Mouse (Mus musculus): ENCODE results near the gene Sestd1. TPM values are rescaled to one million over a fixed set of nuclear protein-coding genes. Genes with fewer than 3 reads are reported as not detected.

The Sestd1 gene
- polyA plus RNA-seq, 1 experiment from 2014 or later = 27.3 TPM

DNA sequence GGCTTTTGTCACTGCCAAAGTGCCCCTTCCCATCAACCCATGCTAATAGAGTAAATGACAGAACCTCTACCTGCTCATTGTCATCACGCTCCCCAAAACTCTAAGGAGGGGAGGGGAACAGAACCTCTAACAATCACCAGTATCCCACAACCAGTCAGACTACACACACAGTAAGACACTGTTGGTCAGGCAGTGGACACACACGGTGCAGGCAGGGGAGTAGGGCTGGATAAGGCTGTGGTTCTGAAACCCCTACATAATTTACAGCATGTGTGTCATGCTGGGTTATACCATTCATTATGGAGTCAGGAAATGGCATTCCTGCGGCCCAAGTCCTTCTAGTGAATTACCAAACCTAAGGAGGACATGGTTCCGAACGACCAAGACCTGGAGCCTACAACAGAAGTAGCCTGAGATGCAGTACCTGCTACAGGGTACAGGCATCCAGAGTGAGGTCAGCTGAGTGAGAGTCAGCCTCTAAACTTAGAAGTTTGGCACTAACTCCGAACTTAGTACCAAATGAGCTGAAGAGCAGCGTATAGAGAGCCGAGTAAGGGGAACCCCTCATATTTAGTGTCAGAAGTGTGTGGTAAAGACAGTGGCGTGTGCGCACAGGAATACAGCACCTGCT is 33.1 kb downstream of the Sestd1 start:
- H3K9me3 ChIP-seq (ENCODE audit: control insufficient read depth, low read length) = no peaks in the 10 kb centered on the region
- H3K9ac ChIP-seq (ENCODE audit: low read depth, low read length) = no peak overlapping the region
- no peaks in the 10 kb centered on the region for H3K4me1 ChIP-seq (replicated peaks; ENCODE audit: control insufficient read depth, insufficient read depth, low read length)
- no peak overlapping the region for H3K4me2 ChIP-seq (replicated peaks; ENCODE audit: low read depth, low read length)
- no peak overlapping the region for H3K27ac ChIP-seq (ENCODE audit: low read depth, low read length)
- H3K27me3 ChIP-seq (ENCODE audit: control insufficient read depth, insufficient read depth, low read length) = no peaks in the 10 kb centered on the region
- no peak overlapping the region for H3K4me3 ChIP-seq (ENCODE audit: low read depth, low read length)
- ATAC-seq (ENCODE audit: low FRiP score) = no peak
- DNase-seq (ENCODE audit: low spot score) = no peak
- 89% methylated on average over 10 of the region's 10 CpGs for WGBS
- no peaks in the 10 kb centered on the region for H3K36me3 ChIP-seq (ENCODE audit: control insufficient read depth, insufficient read depth, low read length)

- ATAC-seq (ENCODE audit: low FRiP score) (no peak), DNase-seq (ENCODE audit: low spot score) (no peak)
- Histone ChIP-seq H3K9ac (ENCODE audit: low read depth, low read length) (no peak overlapping the region), H3K4me2 (replicated peaks; ENCODE audit: low read depth, low read length) (no peak overlapping the region), H3K9me3 (ENCODE audit: control insufficient read depth, low read length) (no peaks in the 10 kb centered on the region), H3K36me3 (ENCODE audit: control insufficient read depth, insufficient read depth, low read length) (no peaks in the 10 kb centered on the region), H3K4me1 (replicated peaks; ENCODE audit: control insufficient read depth, insufficient read depth, low read length) (no peaks in the 10 kb centered on the region), H3K27ac (ENCODE audit: low read depth, low read length) (no peak overlapping the region), H3K27me3 (ENCODE audit: control insufficient read depth, insufficient read depth, low read length) (no peaks in the 10 kb centered on the region), H3K4me3 (ENCODE audit: low read depth, low read length) (no peak overlapping the region)
- 74% methylated on average over 3 of the region's 3 CpGs for WGBS
These were observed 34.6 kb downstream of the Sestd1 start for GRCm38 (mm10) chr2:77245806-77246205.

DNA sequence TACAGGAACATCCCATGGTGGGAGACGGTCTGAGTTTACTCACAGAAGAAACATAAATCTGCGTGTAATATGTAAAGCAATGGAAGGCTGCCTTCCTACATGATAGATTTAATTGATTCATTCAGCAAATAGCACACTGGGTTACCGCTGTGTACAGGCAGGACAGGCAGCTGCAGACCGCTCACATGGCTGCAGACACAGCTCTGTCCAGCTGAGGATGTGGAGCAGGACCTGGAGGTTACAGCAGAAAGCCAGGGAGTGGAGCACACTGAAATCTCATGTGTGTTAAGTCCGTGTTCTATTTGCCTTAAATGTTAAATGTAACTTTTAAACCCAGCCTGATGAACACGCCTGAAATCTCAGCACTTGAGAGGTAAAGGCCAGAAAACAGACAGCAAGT is 38.1 kb downstream of the Sestd1 start:
- no peak overlapping the region for H3K4me2 ChIP-seq (replicated peaks; ENCODE audit: low read depth, low read length)
- no peaks in the 10 kb centered on the region for H3K9me3 ChIP-seq (ENCODE audit: control insufficient read depth, low read length)
- WGBS = 92% methylated on average over 6 of the region's 6 CpGs
- no peak overlapping the region for H3K4me3 ChIP-seq (ENCODE audit: low read depth, low read length)
- no peaks in the 10 kb centered on the region for H3K27me3 ChIP-seq (ENCODE audit: control insufficient read depth, insufficient read depth, low read length)
- no peaks in the 10 kb centered on the region for H3K4me1 ChIP-seq (replicated peaks; ENCODE audit: control insufficient read depth, insufficient read depth, low read length)
- no peaks in the 10 kb centered on the region for H3K36me3 ChIP-seq (ENCODE audit: control insufficient read depth, insufficient read depth, low read length)
- ATAC-seq (ENCODE audit: low FRiP score) = no peak
- no peak overlapping the region for H3K9ac ChIP-seq (ENCODE audit: low read depth, low read length)
- no peak overlapping the region for H3K27ac ChIP-seq (ENCODE audit: low read depth, low read length)
- DNase-seq (ENCODE audit: low spot score) = no peak

DNA sequence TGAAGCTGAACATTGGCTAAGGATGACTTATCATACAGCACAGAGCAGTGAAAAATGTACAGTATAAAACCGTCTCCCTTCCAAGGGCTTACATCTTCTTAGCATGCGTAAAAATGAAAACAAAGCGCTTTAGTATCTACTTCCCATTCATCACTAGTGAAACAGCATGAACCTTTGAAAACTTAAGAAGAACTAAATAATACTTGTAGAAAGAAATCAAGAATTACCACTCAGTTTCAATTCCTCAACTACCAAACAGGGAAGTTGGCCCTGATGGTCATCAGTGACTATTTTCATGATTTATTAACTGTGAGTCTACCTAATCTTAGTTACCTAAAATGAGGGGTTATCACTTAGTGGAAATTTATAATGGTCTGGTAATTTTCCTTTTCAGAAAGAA is 41.8 kb downstream of the Sestd1 start:
- Histone ChIP-seq H3K9me3 (ENCODE audit: control insufficient read depth, low read length) (no peaks in the 10 kb centered on the region), H3K36me3 (ENCODE audit: control insufficient read depth, insufficient read depth, low read length) (no peaks in the 10 kb centered on the region), H3K4me3 (ENCODE audit: low read depth, low read length) (no peak overlapping the region), H3K4me1 (replicated peaks; ENCODE audit: control insufficient read depth, insufficient read depth, low read length) (no peaks in the 10 kb centered on the region), H3K4me2 (replicated peaks; ENCODE audit: low read depth, low read length) (no peak overlapping the region), H3K9ac (ENCODE audit: low read depth, low read length) (no peak overlapping the region), H3K27ac (ENCODE audit: low read depth, low read length) (no peak overlapping the region), H3K27me3 (ENCODE audit: control insufficient read depth, insufficient read depth, low read length) (no peaks in the 10 kb centered on the region)
- 95% methylated on average over 3 of the region's 3 CpGs for WGBS
- no peak for DNase-seq (ENCODE audit: low spot score)
- no peak for ATAC-seq (ENCODE audit: low FRiP score)

DNA sequence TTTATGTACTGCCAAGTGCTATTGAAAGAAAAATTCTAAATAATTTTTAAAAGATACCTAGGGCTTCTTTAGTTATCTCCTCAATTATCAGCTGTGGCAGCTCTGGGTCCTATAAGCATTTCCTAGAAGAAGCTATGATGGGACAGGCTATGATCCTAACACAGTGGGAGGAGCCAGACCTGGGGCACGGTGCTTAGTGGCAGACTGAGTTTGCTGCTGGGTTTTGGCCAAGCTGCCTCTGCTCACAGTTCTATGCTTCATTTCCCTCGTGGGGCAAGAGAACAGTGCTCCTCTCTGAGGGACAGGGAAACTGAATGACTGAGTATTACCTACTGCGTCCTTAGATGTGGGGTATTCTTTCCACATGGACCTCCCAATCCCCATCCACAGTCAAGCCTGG is 42.3 kb downstream of the Sestd1 start:
- H3K9me3 ChIP-seq (ENCODE audit: control insufficient read depth, low read length) = no peaks in the 10 kb centered on the region
- no peaks in the 10 kb centered on the region for H3K36me3 ChIP-seq (ENCODE audit: control insufficient read depth, insufficient read depth, low read length)
- no peak overlapping the region for H3K4me3 ChIP-seq (ENCODE audit: low read depth, low read length)
- DNase-seq (ENCODE audit: low spot score) (no peak), ATAC-seq (ENCODE audit: low FRiP score) (no peak)
- no peak overlapping the region for H3K4me2 ChIP-seq (replicated peaks; ENCODE audit: low read depth, low read length)
- no peaks in the 10 kb centered on the region for H3K27me3 ChIP-seq (ENCODE audit: control insufficient read depth, insufficient read depth, low read length)
- 86% methylated on average over 3 of the region's 3 CpGs for WGBS
- no peak overlapping the region for H3K9ac ChIP-seq (ENCODE audit: low read depth, low read length)
- H3K4me1 ChIP-seq (replicated peaks; ENCODE audit: control insufficient read depth, insufficient read depth, low read length) = no peaks in the 10 kb centered on the region
- no peak overlapping the region for H3K27ac ChIP-seq (ENCODE audit: low read depth, low read length)

- Histone ChIP-seq H3K4me1 (replicated peaks; ENCODE audit: control insufficient read depth, insufficient read depth, low read length) (no peaks in the 10 kb centered on the region), H3K36me3 (ENCODE audit: control insufficient read depth, insufficient read depth, low read length) (no peaks in the 10 kb centered on the region), H3K9ac (ENCODE audit: low read depth, low read length) (no peak overlapping the region), H3K4me3 (ENCODE audit: low read depth, low read length) (no peak overlapping the region), H3K4me2 (replicated peaks; ENCODE audit: low read depth, low read length) (no peak overlapping the region), H3K27ac (ENCODE audit: low read depth, low read length) (no peak overlapping the region), H3K27me3 (ENCODE audit: control insufficient read depth, insufficient read depth, low read length) (no peaks in the 10 kb centered on the region), H3K9me3 (ENCODE audit: control insufficient read depth, low read length) (no peaks in the 10 kb centered on the region)
- DNase-seq (ENCODE audit: low spot score) = no peak
- no peak for ATAC-seq (ENCODE audit: low FRiP score)
- WGBS = 86% methylated on average over 4 of the region's 4 CpGs
These were observed 43.5 kb downstream of the Sestd1 start for GRCm38 (mm10) chr2:77236860-77237259.

GRCm38 (mm10) chr2:77235896-77236295 is 44.5 kb downstream of the Sestd1 start:
- no peaks in the 10 kb centered on the region for H3K4me1 ChIP-seq (replicated peaks; ENCODE audit: control insufficient read depth, insufficient read depth, low read length)
- H3K9ac ChIP-seq (ENCODE audit: low read depth, low read length) = no peak overlapping the region
- 94% methylated on average over 4 of the region's 4 CpGs for WGBS
- no peaks in the 10 kb centered on the region for H3K27me3 ChIP-seq (ENCODE audit: control insufficient read depth, insufficient read depth, low read length)
- DNase-seq (ENCODE audit: low spot score) = no peak
- H3K4me2 ChIP-seq (replicated peaks; ENCODE audit: low read depth, low read length) = no peak overlapping the region
- H3K36me3 ChIP-seq (ENCODE audit: control insufficient read depth, insufficient read depth, low read length) = no peaks in the 10 kb centered on the region
- no peak overlapping the region for H3K4me3 ChIP-seq (ENCODE audit: low read depth, low read length)
- ATAC-seq (ENCODE audit: low FRiP score) = no peak
- no peaks in the 10 kb centered on the region for H3K9me3 ChIP-seq (ENCODE audit: control insufficient read depth, low read length)
- H3K27ac ChIP-seq (ENCODE audit: low read depth, low read length) = no peak overlapping the region

DNA sequence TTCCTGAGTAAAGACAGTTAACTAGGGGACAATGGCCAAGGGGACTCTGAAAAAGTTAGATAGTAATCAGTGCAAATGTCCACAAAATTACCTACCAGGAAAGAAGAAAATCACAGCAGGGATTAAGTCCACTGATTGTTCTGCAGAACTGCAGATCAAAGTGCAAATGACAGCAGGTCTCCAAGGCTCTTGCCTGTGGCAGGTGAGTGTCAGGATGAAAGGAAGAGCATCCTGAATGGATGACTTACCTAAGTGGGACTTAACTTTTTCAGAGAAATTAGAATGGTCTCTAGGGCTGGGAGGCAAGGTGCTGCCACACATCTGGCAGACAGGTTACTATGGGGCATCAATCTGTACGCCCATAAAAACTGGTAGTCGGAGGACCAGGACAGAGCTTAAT is 47.8 kb downstream of the Sestd1 start:
- 0 out of 2 replicates have a peak, but pooled peaks cover 2% of the 10 kb centered on the region for H3K36me3 ChIP-seq (ENCODE audit: control insufficient read depth, insufficient read depth, low read length)
- H3K9me3 ChIP-seq (ENCODE audit: control insufficient read depth, low read length) = no peaks in the 10 kb centered on the region
- no peak for DNase-seq (ENCODE audit: low spot score)
- no peak overlapping the region for H3K27ac ChIP-seq (ENCODE audit: low read depth, low read length)
- H3K4me2 ChIP-seq (replicated peaks; ENCODE audit: low read depth, low read length) = no peak overlapping the region
- no peaks in the 10 kb centered on the region for H3K27me3 ChIP-seq (ENCODE audit: control insufficient read depth, insufficient read depth, low read length)
- H3K4me3 ChIP-seq (ENCODE audit: low read depth, low read length) = no peak overlapping the region
- ATAC-seq (ENCODE audit: low FRiP score) = no peak
- WGBS = 100% methylated on average over 2 of the region's 2 CpGs
- H3K9ac ChIP-seq (ENCODE audit: low read depth, low read length) = no peak overlapping the region
- no peaks in the 10 kb centered on the region for H3K4me1 ChIP-seq (replicated peaks; ENCODE audit: control insufficient read depth, insufficient read depth, low read length)

DNA sequence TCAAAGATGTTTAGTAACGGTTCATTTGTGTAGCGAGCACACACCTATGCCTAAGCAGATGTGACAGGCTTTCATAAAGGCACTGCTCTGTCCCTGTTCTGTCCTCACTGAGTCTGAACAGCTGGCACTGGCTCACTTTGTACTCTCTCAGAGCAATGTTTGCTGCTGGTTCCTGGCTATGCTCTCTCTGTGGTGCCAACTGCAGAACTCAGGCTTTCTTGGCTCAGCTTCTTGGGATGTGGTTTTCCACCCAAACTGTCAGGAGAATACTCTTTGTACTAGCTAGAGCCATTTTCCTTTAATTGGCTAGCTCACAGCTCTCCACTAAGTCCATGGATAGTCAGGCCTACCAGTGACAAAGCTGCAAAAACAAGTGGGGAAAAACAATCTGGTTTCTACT is 59.4 kb downstream of the Sestd1 start:
- Histone ChIP-seq H3K27me3 (ENCODE audit: control insufficient read depth, insufficient read depth, low read length) (no peaks in the 10 kb centered on the region), H3K36me3 (ENCODE audit: control insufficient read depth, insufficient read depth, low read length) (no peaks in the 10 kb centered on the region), H3K9me3 (ENCODE audit: control insufficient read depth, low read length) (no peaks in the 10 kb centered on the region), H3K4me1 (replicated peaks; ENCODE audit: control insufficient read depth, insufficient read depth, low read length) (no peaks in the 10 kb centered on the region), H3K4me3 (ENCODE audit: low read depth, low read length) (no peak overlapping the region), H3K4me2 (replicated peaks; ENCODE audit: low read depth, low read length) (no peak overlapping the region), H3K27ac (ENCODE audit: low read depth, low read length) (no peak overlapping the region), H3K9ac (ENCODE audit: low read depth, low read length) (no peak overlapping the region)
- DNase-seq (ENCODE audit: low spot score) (no peak), ATAC-seq (ENCODE audit: low FRiP score) (no peak)
- 91% methylated on average over 2 of the region's 2 CpGs for WGBS
